Mouse (Mus musculus) frontal cortex, postnatal 10 days (tissue): ENCODE measurements around the gene Tbc1d1.

ENCODE experiments used
- DNase-seq, 2 experiments: peaks; one replicate each; pipeline ENCODE4 v3.0.0; 2022; ENCODE audit warnings: low spot score in 2 of 2, mixed read lengths in 1 of 2

Gene Tbc1d1

GRCm38 (mm10) chr5:64383215-64383614 is 227.1 kb downstream of the Tbc1d1 start:
- no peak for DNase-seq

- no peak for DNase-seq
Measured at GRCm38 (mm10) chr5:64384546-64384945, 228.4 kb downstream of the Tbc1d1 start.

GRCm38 (mm10) chr5:64386996-64387395 is 230.9 kb downstream of the Tbc1d1 start:
- no peak for DNase-seq

- no peak for DNase-seq
Measured at GRCm38 (mm10) chr5:64389202-64389929, 233.3 kb downstream of the Tbc1d1 start.

GRCm38 (mm10) chr5:64391346-64391745 is 235.2 kb downstream of the Tbc1d1 start:
- no peak for DNase-seq

- DNase-seq, result no peak
Measured at GRCm38 (mm10) chr5:64392426-64393020, 236.4 kb downstream of the Tbc1d1 start.

GRCm38 (mm10) chr5:64393530-64393929 is 237.4 kb downstream of the Tbc1d1 start:
- DNase-seq, result no peak

- no peak for DNase-seq
Measured at GRCm38 (mm10) chr5:64398155-64398554, 242.1 kb downstream of the Tbc1d1 start.

GRCm38 (mm10) chr5:64400742-64401141 is 244.6 kb downstream of the Tbc1d1 start:
- no peak for DNase-seq
